Mouse (Mus musculus) cerebellum, adult 9-11 months (tissue): ENCODE data around the gene Pcolce2.

ENCODE experiments used
- DNase-seq: peaks from one replicate; pipeline ENCODE4 v3.0.0; 2022

The Pcolce2 gene

GRCm38 (mm10) chr9:95712574-95712973 lies 75.2 kb downstream of the Pcolce2 start:
- DNase-seq, result no peak

GRCm38 (mm10) chr9:95736238-95736637 lies 98.8 kb downstream of the Pcolce2 start:
- DNase-seq, result no peak

- DNase-seq, result no peak
Observed at GRCm38 (mm10) chr9:95744845-95745613, 107.6 kb downstream of the Pcolce2 start.

- no peak for DNase-seq
Observed at GRCm38 (mm10) chr9:95747298-95747697, 109.9 kb downstream of the Pcolce2 start.
